ENCODE assay signal across 11 mouse cellular contexts in genomic region chr10:86814292-86815131, GRCm38 (mm10). TPM values are rescaled to one million over a fixed set of nuclear protein-coding genes. Genes with fewer than 3 reads are reported as not detected.
DNase-seq lines count a peak whose midpoint lies in the region; ATAC-seq and TF ChIP-seq lines count a peak whose summit lies in the region.
"Had no signal": no experiment of that assay in that cellular context is flagged by ENCODE, and none has a peak within 500 bp of the region (broad histone marks: within the 10 kb centered on the region; RNA-seq: fewer than 3 reads in every experiment).

No protein-coding gene starts in this region.

- no peak for DNase-seq in midbrain, embryonic 10.5 days (ENCODE audit: low spot score)
- DNase-seq in midbrain, embryonic 11.5 days (ENCODE audit: low spot score, missing footprints): no peak
- peak; percentile 36 for DNase-seq in kidney, adult 2 months
- DNase-seq in testis, postnatal 14 days (ENCODE audit: low spot score): peak; percentile 83
- DNase-seq in right cerebral cortex, postnatal 14 days: no peak
- no peak for DNase-seq in left cerebral cortex, postnatal 25 days (ENCODE audit: low spot score in 2 of 2)

- no peak overlapping the region for H3K4me3 ChIP-seq in midbrain, embryonic 10.5 days
- no peak overlapping the region for H3K4me3 ChIP-seq in midbrain, embryonic 11.5 days (ENCODE audit: low read depth, low read length)
- H3K4me3 ChIP-seq in embryonic facial prominence, embryonic 13.5 days: no peak overlapping the region
- H3K4me3 ChIP-seq in kidney, adult 2 months (ENCODE audit: insufficient read depth, low read depth, low read length): no peak overlapping the region
- H3K4me3 ChIP-seq: neural tube, embryonic 15.5 days had no signal

- no peaks in the 10 kb centered on the region for H3K9me3 ChIP-seq in midbrain, embryonic 10.5 days (replicated peaks)
- no peaks in the 10 kb centered on the region for H3K9me3 ChIP-seq in midbrain, embryonic 11.5 days (ENCODE audit: control insufficient read depth, low read length)
- no peaks in the 10 kb centered on the region for H3K9me3 ChIP-seq in embryonic facial prominence, embryonic 13.5 days
- H3K9me3 ChIP-seq: neural tube, embryonic 15.5 days had no signal

- no peak overlapping the region for H3K9ac ChIP-seq in midbrain, embryonic 11.5 days (ENCODE audit: low read length)
- 0 out of 2 replicates have a peak overlapping the region, but pooled peaks have one; percentile 21 for H3K9ac ChIP-seq in embryonic facial prominence, embryonic 13.5 days
- H3K9ac ChIP-seq: neural tube, embryonic 15.5 days had no signal

- H3K4me2 ChIP-seq in midbrain, embryonic 11.5 days: no peak overlapping the region
- no peak overlapping the region for H3K4me2 ChIP-seq in embryonic facial prominence, embryonic 13.5 days
- H3K4me2 ChIP-seq: neural tube, embryonic 15.5 days had no signal

- no peak for ATAC-seq in midbrain, embryonic 11.5 days (ENCODE audit: low FRiP score)
- ATAC-seq in embryonic facial prominence, embryonic 13.5 days (ENCODE audit: insufficient number of reproducible peaks, insufficient read depth, low FRiP score, low TSS enrichment, low read depth): no peak
- ATAC-seq: Patski had no signal

- WGBS in midbrain, embryonic 10.5 days: 87% methylated on average over 19 of the region's 19 CpGs
- 81% methylated on average over 19 of the region's 19 CpGs for WGBS in midbrain, embryonic 11.5 days
- WGBS in embryonic facial prominence, embryonic 13.5 days: 50% methylated on average over 19 of the region's 19 CpGs
- 70% methylated on average over 19 of the region's 19 CpGs for WGBS in kidney, adult 2 months

- TF ChIP-seq POLR2A in kidney, adult 2 months (IDR thresholded peaks at IDR 0.05; ENCODE audit: low read depth, low read length): no peak

- no peak for TF ChIP-seq CTCF in kidney, adult 2 months (conservative IDR thresholded peaks at IDR 0.05; ENCODE audit: insufficient read depth, insufficient read length, low read depth, low read length)

- no peaks in the 10 kb centered on the region for H3K27me3 ChIP-seq in midbrain, embryonic 10.5 days (ENCODE audit: low read depth, poor library complexity, severe bottlenecking)
- no peaks in the 10 kb centered on the region for H3K27me3 ChIP-seq in midbrain, embryonic 11.5 days (ENCODE audit: control insufficient read depth, insufficient read depth, low read length)
- H3K27me3 ChIP-seq in embryonic facial prominence, embryonic 13.5 days: no peaks in the 10 kb centered on the region
- no peaks in the 10 kb centered on the region for H3K27me3 ChIP-seq in kidney, adult 2 months (replicated peaks; ENCODE audit: control insufficient read depth, insufficient read depth, low read length)
- H3K27me3 ChIP-seq: neural tube, embryonic 15.5 days; Patski had no signal

- H3K4me1 ChIP-seq in midbrain, embryonic 10.5 days: peaks cover 8% of the 10 kb centered on the region
- peaks cover 4% of the 10 kb centered on the region; the same call in 1 of the 2 replicates for H3K4me1 ChIP-seq in midbrain, embryonic 11.5 days (ENCODE audit: control insufficient read depth, insufficient read depth, low read length)
- H3K4me1 ChIP-seq in embryonic facial prominence, embryonic 13.5 days: peaks cover 25% of the 10 kb centered on the region
- no peaks in the 10 kb centered on the region for H3K4me1 ChIP-seq in kidney, adult 2 months (ENCODE audit: control insufficient read depth, insufficient read depth, low read length)

- 0 out of 2 replicates have a peak overlapping the region, but pooled peaks have one; percentile 11 for H3K27ac ChIP-seq in midbrain, embryonic 10.5 days (replicated peaks)
- no peak overlapping the region for H3K27ac ChIP-seq in midbrain, embryonic 11.5 days (ENCODE audit: low read depth, low read length)
- peak overlapping the region; percentile 57 for H3K27ac ChIP-seq in embryonic facial prominence, embryonic 13.5 days
- peak overlapping the region; percentile 32; the same call in 1 of the 2 replicates for H3K27ac ChIP-seq in kidney, adult 2 months (ENCODE audit: insufficient read depth, low read depth, low read length)
- H3K27ac ChIP-seq: neural tube, embryonic 15.5 days had no signal

- intact Hi-C loops in left cerebral cortex, postnatal 25 days (cut with DNase I): no loop called here

- H3K36me3 ChIP-seq in midbrain, embryonic 10.5 days: no peaks in the 10 kb centered on the region
- no peaks in the 10 kb centered on the region for H3K36me3 ChIP-seq in midbrain, embryonic 11.5 days (ENCODE audit: control insufficient read depth, insufficient read depth, low read length)
- H3K36me3 ChIP-seq in embryonic facial prominence, embryonic 13.5 days: 0 out of 2 replicates have a peak, but pooled peaks cover 5% of the 10 kb centered on the region
- no peaks in the 10 kb centered on the region for H3K36me3 ChIP-seq in kidney, adult 2 months (ENCODE audit: control insufficient read depth, insufficient read depth, low read length)

RNA-seq across cellular contexts. Expression of gene Nt5dc3, which starts 35.7 kb away (rescaled TPM):
- polyA plus RNA-seq in midbrain, embryonic 10.5 days (2016; fragmentation: Nextera tagmentation; extraction: Ambion mirVana): 0.67 and 0.72 TPM in 2 replicates
- polyA plus RNA-seq in midbrain, embryonic 11.5 days (2014; fragmentation: Nextera tagmentation; extraction: Ambion mirVana): 1.1 and 1.7 TPM in 2 replicates
- 1.3 and 1.5 TPM in 2 replicates for polyA plus RNA-seq in embryonic facial prominence, embryonic 13.5 days (2015; fragmentation: Nextera tagmentation; extraction: Ambion mirVana)
- polyA plus RNA-seq in kidney, adult 2 months (2012; rRNA removed): 5.9 and 6.9 TPM in 2 replicates
- 10 to 100 TPM; 81.0 to 81.1 TPM for total RNA-seq in left cerebral cortex, postnatal 25 days (2021)

RNA-seq across cellular contexts. Expression of gene Gm49358, which starts 50.7 kb away (rescaled TPM):
- polyA plus RNA-seq in midbrain, embryonic 10.5 days (2016; fragmentation: Nextera tagmentation; extraction: Ambion mirVana): not detected in 2 replicates
- 0.37 TPM in 1 of 2 replicates, not detected in the other for polyA plus RNA-seq in midbrain, embryonic 11.5 days (2014; fragmentation: Nextera tagmentation; extraction: Ambion mirVana)
- polyA plus RNA-seq in embryonic facial prominence, embryonic 13.5 days (2015; fragmentation: Nextera tagmentation; extraction: Ambion mirVana): not detected in 2 replicates
- not detected in 2 replicates for polyA plus RNA-seq in kidney, adult 2 months (2012; rRNA removed)
- 10 to 100 TPM; 21.2 to 29.7 TPM for total RNA-seq in left cerebral cortex, postnatal 25 days (2021)
- total RNA-seq: megakaryocyte-erythroid progenitor cell, adult 5-6 weeks had no signal
- polyA plus RNA-seq: hindbrain, embryonic 11.5 days; neural tube, embryonic 15.5 days had no signal

Comparison
In these comparisons a context has a peak if more than half of its experiments do, and no peak if none do; other contexts are left out.
1. DNase-seq: peak in kidney, adult 2 months (single experiment) and testis, postnatal 14 days (single experiment); none in midbrain, embryonic 10.5 days (single experiment), midbrain, embryonic 11.5 days (single experiment), right cerebral cortex, postnatal 14 days (single experiment) and left cerebral cortex, postnatal 25 days (0 of 2).